Mouse (Mus musculus) heart, embryonic 13.5 days (tissue): Measurements from ENCODE around the gene Plcd4. TPM values are rescaled to one million over a fixed set of nuclear protein-coding genes. Genes with fewer than 3 reads are reported as not detected.

Source experiments
- ATAC-seq: fragments of 200-750 bp; cut with Nextera tagmentation; 2 replicates; pipeline ENCODE4 v1.8.0; 2017; ENCODE audit warnings: moderate TSS enrichment; ENCODE audit not compliant: insufficient number of reproducible peaks, low FRiP score, low TSS enrichment; ENCODE audit errors: extremely low read depth
- H3K27ac ChIP-seq: fragments of 300-500 bp; sonication (generic); replicated peaks from 2 replicates; pipeline ENCODE4 v1.5.1; 2015; ENCODE audit warnings: moderate library complexity, mild to moderate bottlenecking, inconsistent platforms
- H3K27me3 ChIP-seq: fragments of 300-500 bp; sonication (generic); replicated peaks from 2 replicates; pipeline ENCODE4 v1.6.1; 2015; ENCODE audit warnings: mild to moderate bottlenecking, inconsistent platforms
- H3K36me3 ChIP-seq: fragments of 300-500 bp; sonication (generic); 2 replicates; pipeline ENCODE4 v1.6.1; 2015; ENCODE audit warnings: mild to moderate bottlenecking, inconsistent platforms
- H3K4me1 ChIP-seq: fragments of 300-500 bp; sonication (generic); 2 replicates; pipeline ENCODE4 v1.6.1; 2015; ENCODE audit warnings: inconsistent platforms
- H3K4me2 ChIP-seq: fragments of 300-500 bp; sonication (generic); 2 replicates; pipeline ENCODE4 v1.6.1; 2015; ENCODE audit warnings: inconsistent platforms, mild to moderate bottlenecking, moderate library complexity
- H3K4me3 ChIP-seq: fragments of 300-500 bp; sonication (generic); 2 replicates; pipeline ENCODE4 v1.5.1; 2015; ENCODE audit warnings: moderate library complexity, mild to moderate bottlenecking, inconsistent platforms
- H3K9ac ChIP-seq: fragments of 300-500 bp; sonication (generic); 2 replicates; pipeline ENCODE4 v1.6.1; 2015; ENCODE audit warnings: inconsistent platforms, mild to moderate bottlenecking, moderate library complexity
- H3K9me3 ChIP-seq: fragments of 300-500 bp; sonication (generic); 2 replicates; pipeline ENCODE4 v1.6.1; 2016; ENCODE audit warnings: inconsistent platforms
- whole genome bisulfite sequencing: fragments of 180-500 bp; shearing (Covaris S2); methylation state at CpG from one replicate; pipeline ENCODE4 v1.1.7; 2015; ENCODE audit warnings: mixed read lengths; 5-methylcytosine and 5-hydroxymethylcytosine counted together
- polyA plus RNA-seq: library from polyadenylated mRNA; unstranded; fragments of >200 nt; fragmentation: Nextera tagmentation; extraction: Ambion mirVana; gene quantifications from 2 replicates; pipeline ENCODE4 v1.2.1, GENCODE M21; 2015

Gene Plcd4
- polyA plus RNA-seq, 1 experiment from 2014 or later = 0.52 TPM

DNA sequence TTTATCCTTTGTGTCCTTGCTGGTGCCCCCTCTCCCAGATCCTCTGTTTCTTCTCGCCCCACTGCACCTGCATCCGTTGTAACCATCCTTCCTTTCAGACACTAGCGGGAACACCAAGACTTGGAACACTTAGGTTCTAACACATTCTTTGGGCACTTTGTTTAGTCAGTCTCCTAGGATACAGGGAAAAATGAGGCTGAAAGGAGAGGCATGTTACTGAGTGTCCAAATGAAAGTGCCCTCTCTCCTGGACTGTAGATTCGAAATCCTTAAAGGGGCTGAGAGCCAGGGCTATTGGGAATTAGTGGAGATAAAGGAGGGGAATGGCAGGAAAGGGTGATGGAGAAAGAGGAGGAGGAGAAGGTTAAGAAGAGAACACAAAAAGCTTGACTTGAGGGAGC lies 1.5 kb downstream of the Plcd4 start, which contains the start of gene Usp37:
Gene Usp37, minus strand, starts transcription at position 101 of the 400 bp plus-strand sequence.
- ATAC-seq = no peak
- H3K27me3 ChIP-seq = peaks cover 26% of the 10 kb centered on the region
- H3K36me3 ChIP-seq = no peaks in the 10 kb centered on the region
- WGBS = 76% methylated on average over 4 of the region's 4 CpGs
- peaks cover 5% of the 10 kb centered on the region for H3K4me1 ChIP-seq
- no peak within 1 kb of the TSS for H3K4me3 ChIP-seq
- H3K9ac ChIP-seq = 0 out of 2 replicates have a peak within 1 kb of the TSS, but pooled peaks have one; percentile 8
- H3K27ac ChIP-seq = no peak within 1 kb of the TSS
- H3K4me2 ChIP-seq = no peak within 1 kb of the TSS
- no peaks in the 10 kb centered on the region for H3K9me3 ChIP-seq

GRCm38 (mm10) chr1:74559061-74559460 lies 16.4 kb downstream of the Plcd4 start:
- H3K27me3 ChIP-seq = no peaks in the 10 kb centered on the region
- H3K9ac ChIP-seq = no peak overlapping the region
- H3K9me3 ChIP-seq = no peaks in the 10 kb centered on the region
- H3K36me3 ChIP-seq = peaks cover 10% of the 10 kb centered on the region
- no peak overlapping the region for H3K4me2 ChIP-seq
- H3K4me1 ChIP-seq = no peaks in the 10 kb centered on the region
- no peak overlapping the region for H3K27ac ChIP-seq
- ATAC-seq = no peak
- WGBS = 79% methylated on average over 5 of the region's 5 CpGs
- no peak overlapping the region for H3K4me3 ChIP-seq

DNA sequence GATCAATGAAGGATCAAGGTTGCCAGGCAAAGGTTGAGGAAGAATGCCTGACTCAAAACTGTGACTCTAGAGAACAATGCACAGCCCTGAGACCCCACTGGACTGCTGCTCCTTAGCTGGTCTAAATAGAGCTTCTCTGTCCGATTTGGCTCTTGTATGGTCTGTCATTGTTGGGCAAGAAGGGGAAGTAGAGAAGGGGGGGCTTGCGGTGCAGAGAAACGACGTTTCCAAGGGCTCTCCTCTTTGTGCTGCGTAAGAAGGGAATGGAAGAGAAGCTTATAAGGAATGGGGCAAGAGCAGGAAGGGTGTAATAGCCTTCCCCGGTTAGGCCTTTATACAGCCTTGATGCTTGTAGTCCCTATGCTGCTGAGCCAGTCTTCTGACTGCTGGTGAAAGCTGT lies 23.1 kb downstream of the Plcd4 start:
- ATAC-seq = no peak
- 93% methylated on average over 6 of the region's 6 CpGs for WGBS
- peaks cover 74% of the 10 kb centered on the region for H3K36me3 ChIP-seq

GRCm38 (mm10) chr1:74569739-74570719 lies 27.3 kb downstream of the Plcd4 start:
- no peak for ATAC-seq
- Histone ChIP-seq H3K4me1 (no peaks in the 10 kb centered on the region), H3K4me3 (no peak overlapping the region), H3K4me2 (no peak overlapping the region), H3K36me3 (peaks cover 95% of the 10 kb centered on the region), H3K9me3 (no peaks in the 10 kb centered on the region), H3K27me3 (no peaks in the 10 kb centered on the region), H3K9ac (no peak overlapping the region), H3K27ac (no peak overlapping the region)
- WGBS = 81% methylated on average over 29 of the region's 29 CpGs

More for the DNA sequence above, 23.1 kb downstream of the Plcd4 start:
- Histone ChIP-seq H3K27ac (no peak overlapping the region), H3K4me2 (no peak overlapping the region), H3K9ac (no peak overlapping the region), H3K27me3 (no peaks in the 10 kb centered on the region), H3K4me1 (no peaks in the 10 kb centered on the region), H3K4me3 (no peak overlapping the region), H3K9me3 (no peaks in the 10 kb centered on the region)

DNA sequence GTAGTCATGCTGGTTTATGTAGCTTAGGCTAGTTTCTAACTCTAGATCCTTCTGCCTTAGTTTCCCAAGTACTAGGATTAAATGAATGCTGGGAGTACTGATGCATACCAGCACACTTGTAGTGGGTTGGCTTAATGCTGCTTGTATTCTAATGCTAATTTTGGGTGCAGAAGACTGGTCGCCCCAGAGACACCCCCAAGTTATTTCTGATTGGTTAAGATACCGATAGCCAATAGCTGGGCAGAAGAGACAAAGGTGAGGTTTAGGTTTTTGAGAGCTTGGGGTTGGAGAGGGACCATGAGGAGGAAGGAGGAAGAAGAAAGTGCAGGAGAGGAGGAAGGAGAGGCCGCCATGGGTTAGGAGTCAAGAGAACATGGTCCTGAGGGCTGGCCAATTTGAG lies 39.9 kb downstream of the Plcd4 start:
- H3K4me1 ChIP-seq = peaks cover 30% of the 10 kb centered on the region
- H3K27ac ChIP-seq = no peak overlapping the region
- no peaks in the 10 kb centered on the region for H3K27me3 ChIP-seq
- peaks cover 63% of the 10 kb centered on the region for H3K36me3 ChIP-seq
- no peaks in the 10 kb centered on the region for H3K9me3 ChIP-seq
- no peak for ATAC-seq
- H3K4me2 ChIP-seq = no peak overlapping the region
- H3K9ac ChIP-seq = no peak overlapping the region
- 77% methylated on average over 3 of the region's 3 CpGs for WGBS
- H3K4me3 ChIP-seq = no peak overlapping the region

DNA sequence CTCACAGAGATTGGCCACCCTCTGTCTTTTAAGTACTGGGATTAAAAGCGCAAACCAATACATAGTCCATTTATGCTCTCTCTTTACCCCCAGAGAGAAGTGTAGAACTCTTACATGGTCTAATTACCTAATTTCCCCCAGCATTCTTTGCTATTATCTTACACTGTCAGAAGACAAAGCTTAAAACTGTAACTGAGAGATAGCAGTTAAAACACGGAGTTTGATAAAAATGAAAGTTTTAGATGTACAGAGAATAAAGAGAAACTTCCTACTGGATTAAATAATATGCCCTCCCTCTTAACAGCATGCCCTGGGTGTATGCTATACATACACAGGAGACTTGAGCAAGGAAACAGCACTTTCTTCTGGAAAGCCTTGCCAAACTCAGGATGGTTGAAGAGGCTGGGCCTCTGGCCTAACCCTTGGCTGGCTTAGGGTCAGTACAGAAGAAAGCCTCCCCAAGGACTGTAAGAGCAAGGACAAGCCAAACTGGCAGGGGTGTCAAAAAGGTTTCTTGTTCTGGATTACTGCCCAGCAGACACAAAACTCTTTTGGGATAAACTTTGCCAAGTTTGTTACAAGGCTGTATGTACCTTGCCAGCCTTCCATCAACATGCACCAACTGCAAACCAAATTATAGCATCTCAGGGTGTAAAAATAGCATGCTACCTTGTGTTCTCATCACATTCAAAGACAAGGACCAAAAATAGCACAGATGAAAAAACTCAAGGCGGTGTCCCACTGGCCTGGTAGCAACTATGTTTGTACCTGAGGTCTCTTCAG lies 42.1 kb downstream of the Plcd4 start:
- Histone ChIP-seq H3K9ac (peak overlapping the region; percentile 59), H3K4me2 (peak overlapping the region; percentile 35)
- 75% methylated on average over 3 of the region's 3 CpGs for WGBS

DNA sequence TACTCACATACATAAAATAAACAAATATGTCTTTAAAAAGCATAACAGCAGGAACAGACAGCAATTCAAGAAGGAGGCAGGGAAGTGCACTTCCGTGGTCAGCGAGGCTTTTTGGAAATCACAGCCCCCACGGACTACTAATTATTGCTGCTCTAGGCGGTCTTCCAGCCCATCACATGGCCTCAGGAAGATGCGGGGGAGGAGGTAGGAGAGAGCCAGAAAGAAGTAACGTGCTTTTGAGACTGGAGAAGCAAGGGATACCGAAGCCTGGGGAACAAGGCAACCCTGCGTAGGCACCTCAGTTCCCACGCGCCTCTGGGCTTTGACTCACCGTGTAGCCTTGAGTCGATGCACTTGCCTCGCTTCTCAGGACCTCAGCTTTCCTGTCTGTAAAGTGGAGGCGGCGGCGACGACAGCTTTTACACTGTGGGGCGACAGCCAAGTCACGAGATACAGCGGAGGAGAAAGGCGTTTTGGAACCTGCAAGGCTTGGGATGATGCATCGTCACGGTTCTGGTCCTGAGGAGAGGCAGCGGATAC lies 44.6 kb downstream of the Plcd4 start:
- peaks cover 49% of the 10 kb centered on the region for H3K36me3 ChIP-seq
- under 1% methylated on average over 24 of the region's 24 CpGs for WGBS
- peaks cover 37% of the 10 kb centered on the region for H3K4me1 ChIP-seq
- peak overlapping the region; percentile 88 for H3K9ac ChIP-seq
- H3K4me3 ChIP-seq = peak overlapping the region; percentile 91
- H3K27me3 ChIP-seq = no peaks in the 10 kb centered on the region
- peak overlapping the region; percentile 92 for H3K4me2 ChIP-seq
- peak overlapping the region; percentile 93 for H3K27ac ChIP-seq
- ATAC-seq = no peak; the same call in 1 of the 2 replicates
- H3K9me3 ChIP-seq = no peaks in the 10 kb centered on the region

More for the DNA sequence above, 42.1 kb downstream of the Plcd4 start:
- no peak for ATAC-seq
- Histone ChIP-seq H3K36me3 (peaks cover 45% of the 10 kb centered on the region), H3K27me3 (no peaks in the 10 kb centered on the region), H3K4me3 (no peak overlapping the region), H3K4me1 (peaks cover 37% of the 10 kb centered on the region), H3K27ac (peak overlapping the region; percentile 66), H3K9me3 (no peaks in the 10 kb centered on the region)

GRCm38 (mm10) chr1:74587773-74588445 lies 45.2 kb downstream of the Plcd4 start, which contains the start of the genes Zfp142 and Bcs1l:
Zfp142 (minus strand) TSS chr1:74588246.
Bcs1l (plus strand) TSS chr1:74588289.
- Histone ChIP-seq H3K4me2 (peak within 1 kb of the TSS; percentile 92), H3K27me3 (no peaks in the 10 kb centered on the region), H3K4me1 (peaks cover 37% of the 10 kb centered on the region), H3K27ac (peak within 1 kb of the TSS; percentile 93), H3K4me3 (peak within 1 kb of the TSS; percentile 91), H3K36me3 (peaks cover 46% of the 10 kb centered on the region), H3K9me3 (no peaks in the 10 kb centered on the region), H3K9ac (peak within 1 kb of the TSS; percentile 89)
- ATAC-seq = peak; percentile 95
- under 1% methylated on average over 48 of the region's 48 CpGs for WGBS

DNA sequence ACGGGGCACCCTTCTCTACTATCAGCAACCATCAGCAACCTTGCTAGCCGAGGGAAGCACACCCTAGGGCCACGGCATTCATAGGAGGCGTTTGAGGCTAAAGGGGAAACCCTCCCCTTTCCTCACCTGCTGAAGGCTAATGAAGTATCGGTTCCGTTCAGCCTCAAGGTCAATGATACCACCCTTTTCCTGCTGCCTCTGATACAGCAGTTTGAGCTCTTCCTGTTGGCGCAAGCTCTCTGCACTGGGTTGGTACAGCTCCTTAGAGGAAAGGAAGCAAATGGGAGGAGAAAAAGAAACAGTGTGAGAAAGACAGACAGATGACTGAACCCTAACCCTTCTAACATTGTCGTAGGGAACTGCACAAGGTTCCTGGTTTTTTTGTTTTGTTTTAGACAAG lies 51.7 kb downstream of the Plcd4 start:
- Histone ChIP-seq H3K36me3 (peaks cover 91% of the 10 kb centered on the region), H3K9ac (no peak overlapping the region), H3K4me1 (no peaks in the 10 kb centered on the region), H3K9me3 (no peaks in the 10 kb centered on the region), H3K4me2 (no peak overlapping the region), H3K27ac (no peak overlapping the region; the same call in 1 of the 2 replicates), H3K27me3 (no peaks in the 10 kb centered on the region), H3K4me3 (no peak overlapping the region)
- no peak for ATAC-seq
- WGBS = 72% methylated on average over 8 of the region's 8 CpGs

DNA sequence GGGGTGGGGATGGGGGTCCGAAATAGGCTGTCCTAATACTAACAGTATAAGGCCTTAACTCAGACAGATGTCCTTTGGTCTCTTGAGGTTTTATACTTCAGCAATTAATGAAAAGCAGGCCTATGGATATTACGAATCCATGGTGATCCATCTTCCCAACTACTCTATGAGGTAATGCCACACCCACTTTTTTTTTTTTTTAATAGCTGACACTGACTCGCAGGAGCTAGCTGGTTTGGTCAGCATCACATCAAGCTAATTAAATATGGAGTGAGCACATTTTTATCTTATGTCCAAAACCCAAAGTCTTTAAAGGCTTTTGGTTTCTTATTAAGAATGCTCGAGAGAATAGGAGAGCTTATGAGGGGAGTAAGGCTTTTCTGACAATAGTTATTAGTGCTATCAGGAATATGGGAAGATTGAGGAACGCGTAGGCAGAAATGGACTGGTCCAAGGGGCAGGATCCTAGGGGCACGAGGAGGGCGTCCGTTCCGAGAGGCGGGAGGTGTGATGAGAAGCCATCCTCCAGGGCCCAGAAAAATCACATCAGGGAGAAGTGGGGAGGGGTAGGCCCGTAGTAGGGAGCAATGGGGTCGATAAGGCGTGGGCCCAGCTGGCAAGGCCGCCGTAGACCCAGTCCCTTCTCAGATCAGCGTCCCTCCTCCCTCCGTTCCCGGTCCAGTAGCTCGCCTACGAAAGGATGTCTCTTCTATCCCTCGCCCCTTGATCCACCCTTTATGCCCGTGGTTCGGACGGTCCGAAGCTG lies 58.0 kb downstream of the Plcd4 start:
- WGBS = 7% methylated on average over 26 of the region's 26 CpGs
- peak overlapping the region; percentile 93 for H3K4me3 ChIP-seq

More for the DNA sequence above, 58.0 kb downstream of the Plcd4 start:
- peaks cover 15% of the 10 kb centered on the region for H3K4me1 ChIP-seq
- no peaks in the 10 kb centered on the region for H3K9me3 ChIP-seq
- peak overlapping the region; percentile 86 for H3K4me2 ChIP-seq
- H3K27ac ChIP-seq = peak overlapping the region; percentile 62
- H3K9ac ChIP-seq = peak overlapping the region; percentile 91
- no peaks in the 10 kb centered on the region for H3K27me3 ChIP-seq
- H3K36me3 ChIP-seq = peaks cover 40% of the 10 kb centered on the region
- no peak for ATAC-seq
